Mouse (Mus musculus): ENCODE measurements around the gene Cd200r3.

DNA sequence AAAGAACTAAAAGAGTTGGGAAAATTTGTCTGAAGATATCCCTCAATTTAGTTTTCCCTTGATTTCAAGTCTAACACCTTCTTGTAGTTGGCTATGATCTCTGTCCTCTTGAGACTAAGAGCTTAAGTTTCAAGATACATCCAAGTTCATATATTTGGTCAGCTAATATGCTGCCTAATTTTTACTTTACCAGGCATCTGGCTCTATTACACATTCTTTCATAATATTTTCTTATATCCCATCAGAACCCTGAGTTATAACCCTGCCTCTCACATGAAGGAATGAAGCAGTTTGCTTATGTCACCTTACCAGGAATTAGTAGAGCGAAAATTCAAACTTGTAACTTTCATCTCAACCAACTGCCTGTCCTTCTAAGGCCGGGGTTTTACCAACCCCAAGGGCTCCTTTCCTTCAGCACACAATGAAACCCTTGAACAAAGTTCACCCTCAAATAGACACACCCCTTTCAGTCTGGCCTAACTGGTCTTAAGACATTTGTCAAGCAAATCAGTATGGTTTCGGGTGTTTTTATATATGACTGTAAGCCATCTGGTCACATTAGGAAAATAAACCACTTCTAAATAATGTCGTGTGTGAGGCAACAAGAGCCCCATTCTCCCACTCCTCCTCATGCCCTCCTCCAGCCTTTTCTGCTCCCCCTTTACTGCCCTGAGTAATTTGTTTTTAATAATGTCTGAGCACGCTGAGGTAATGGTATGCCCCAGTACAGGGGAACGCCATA is 33.6 kb downstream of the Cd200r3 start:
- TF ChIP-seq CTCF (IDR thresholded peaks at IDR 0.05; ENCODE audit: low read depth) (no peak), EP300 (IDR thresholded peaks at IDR 0.05; ENCODE audit: low read depth) (no peak)

Measured in liver, postnatal 0 days (tissue).